Mouse (Mus musculus) heart, postnatal 0 days (tissue): ENCODE results near the gene Muc2. TPM values are rescaled to one million over a fixed set of nuclear protein-coding genes. Genes with fewer than 3 reads are reported as not detected.

Experiments used
- ATAC-seq: fragments of 200-750 bp; cut with Nextera tagmentation; 2 replicates; pipeline ENCODE4 v1.8.0; 2017; ENCODE audit warnings: low read depth, moderate number of reproducible peaks, moderate library complexity; ENCODE audit not compliant: insufficient read depth
- DNase-seq: peaks from one replicate; pipeline ENCODE4 v3.0.0-alpha.2; 2016; ENCODE audit warnings: low spot score
- H3K27ac ChIP-seq: fragments of 300-500 bp; sonication (generic); 2 replicates; pipeline ENCODE4 v1.5.1; 2014; ENCODE audit warnings: low read depth, mild to moderate bottlenecking
- H3K27me3 ChIP-seq: fragments of 300-500 bp; sonication (generic); 2 replicates; pipeline ENCODE4 v1.6.1; 2014; ENCODE audit warnings: low read length, mixed read lengths; ENCODE audit not compliant: control insufficient read depth, insufficient read depth
- H3K36me3 ChIP-seq: fragments of 300-500 bp; sonication (generic); replicated peaks from 2 replicates; pipeline ENCODE4 v1.6.1; 2014; ENCODE audit warnings: low read length, mixed read lengths; ENCODE audit not compliant: control insufficient read depth, insufficient read depth
- H3K4me1 ChIP-seq: fragments of 300-500 bp; sonication (generic); 2 replicates; pipeline ENCODE4 v1.6.1; 2014; ENCODE audit warnings: antibody characterized with exemption; ENCODE audit not compliant: control insufficient read depth, insufficient read depth
- H3K4me2 ChIP-seq: fragments of 300-500 bp; sonication (generic); 2 replicates; pipeline ENCODE4 v1.6.1; 2014; ENCODE audit warnings: low read depth, mild to moderate bottlenecking, low read length, moderate library complexity
- H3K4me3 ChIP-seq: fragments of 300-500 bp; sonication (generic); 2 replicates; pipeline ENCODE4 v1.5.1; 2014; ENCODE audit warnings: low read depth, low read length
- H3K9ac ChIP-seq: fragments of 300-500 bp; sonication (generic); replicated peaks from 2 replicates; pipeline ENCODE4 v1.6.1; 2014; ENCODE audit warnings: low read depth, low read length, mixed read lengths
- H3K9me3 ChIP-seq: fragments of 300-500 bp; sonication (generic); replicated peaks from 2 replicates; pipeline ENCODE4 v1.6.1; 2016; ENCODE audit warnings: low read length; ENCODE audit not compliant: control insufficient read depth
- CTCF ChIP-seq: IDR thresholded peaks from 2 replicates; pipeline ENCODE4 v1.5.1; 2016; ENCODE audit warnings: antibody characterized with exemption, control low read depth, low read depth
- EP300 ChIP-seq: IDR thresholded peaks from 2 replicates; pipeline ENCODE4 v1.6.1; 2016; ENCODE audit warnings: antibody characterized with exemption, low read depth
- WGBS: fragments of 180-500 bp; shearing (Covaris S2); extraction: QIAGEN DNeasy Blood & Tissue Kit; methylation state at CpG from one replicate; pipeline ENCODE4 v1.1.7; 2014; 5-methylcytosine and 5-hydroxymethylcytosine counted together
- polyA plus RNA-seq: library from polyadenylated mRNA; unstranded; fragments of >200 nt; fragmentation: Nextera tagmentation; extraction: Ambion mirVana; gene quantifications from 2 replicates; pipeline ENCODE4 v1.2.1, GENCODE M21; 2015
- total RNA-seq: library from RNA; depleted of rRNA; stranded (reverse); fragments of >200 nt; gene quantifications from 2 replicates; pipeline ENCODE4 v1.2.3, GENCODE M21; 2014; ENCODE audit warnings: low replicate concordance

The Muc2 gene
- total and polyA plus RNA-seq, 2 experiments from 2014 or later = not detected

DNA sequence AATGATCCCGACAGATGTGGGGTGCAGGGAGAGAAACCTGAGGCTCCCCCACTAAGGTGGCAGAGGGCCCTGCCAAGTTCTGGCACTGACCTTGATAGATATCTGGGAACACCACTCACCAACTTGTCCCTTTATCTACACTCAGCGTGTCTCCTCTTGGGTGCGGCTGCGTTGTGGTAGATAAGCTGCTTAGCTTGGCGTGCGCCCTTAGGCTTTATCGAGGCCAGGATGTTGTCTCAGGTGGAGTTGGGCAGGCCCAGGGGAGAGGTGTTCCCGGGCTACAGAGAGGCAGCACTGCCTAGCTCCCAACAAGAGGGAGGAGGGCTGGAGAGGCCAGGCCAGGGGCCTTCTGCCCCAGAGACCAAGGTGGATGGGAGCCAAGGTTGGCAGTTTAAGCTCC lies 80.8 kb downstream of the Muc2 start:
- no peak for TF ChIP-seq EP300
- TF ChIP-seq CTCF = no peak
- no peak for ATAC-seq
- Histone ChIP-seq H3K27me3 (no peaks in the 10 kb centered on the region), H3K4me1 (0 out of 2 replicates have a peak, but pooled peaks cover 5% of the 10 kb centered on the region), H3K9ac (no peak overlapping the region), H3K4me3 (no peak overlapping the region), H3K9me3 (no peaks in the 10 kb centered on the region), H3K36me3 (no peaks in the 10 kb centered on the region), H3K27ac (no peak overlapping the region), H3K4me2 (no peak overlapping the region)
- 34% methylated on average over 8 of the region's 8 CpGs for WGBS
- DNase-seq = no peak

DNA sequence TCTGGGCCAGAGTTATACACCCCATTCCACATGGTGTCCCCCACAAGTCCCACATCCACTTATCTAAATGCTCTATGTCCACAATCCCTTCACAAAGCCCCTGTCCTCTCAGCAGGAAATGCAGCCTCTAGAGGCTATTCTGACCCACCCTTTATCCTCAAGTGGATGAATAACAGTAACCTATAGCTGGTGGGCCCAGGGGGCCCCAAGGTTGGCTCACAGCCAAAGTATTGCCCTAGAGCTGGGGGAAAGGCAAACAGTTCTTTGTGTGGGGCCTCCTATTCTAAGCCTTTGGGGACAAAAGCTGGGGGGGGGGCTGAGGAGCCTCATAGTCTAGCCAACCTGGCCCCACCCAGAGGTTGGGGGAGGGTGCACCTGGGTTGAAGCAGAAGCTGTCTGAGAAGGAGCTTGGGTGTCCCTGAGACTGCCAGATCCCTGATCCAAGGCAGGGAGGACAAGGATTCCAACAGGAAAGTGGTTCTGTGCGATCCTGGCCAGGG lies 82.0 kb downstream of the Muc2 start:
- Histone ChIP-seq H3K36me3 (no peaks in the 10 kb centered on the region), H3K4me3 (no peak overlapping the region), H3K4me1 (0 out of 2 replicates have a peak, but pooled peaks cover 5% of the 10 kb centered on the region), H3K9me3 (0 out of 2 replicates have a peak, but pooled peaks cover 6% of the 10 kb centered on the region), H3K27me3 (no peaks in the 10 kb centered on the region), H3K4me2 (no peak overlapping the region), H3K9ac (no peak overlapping the region), H3K27ac (no peak overlapping the region)
- no peak for DNase-seq
- ATAC-seq = no peak
- WGBS = 57% methylated on average over 1 of the region's 1 CpGs
- TF ChIP-seq EP300 (no peak), CTCF (no peak)

DNA sequence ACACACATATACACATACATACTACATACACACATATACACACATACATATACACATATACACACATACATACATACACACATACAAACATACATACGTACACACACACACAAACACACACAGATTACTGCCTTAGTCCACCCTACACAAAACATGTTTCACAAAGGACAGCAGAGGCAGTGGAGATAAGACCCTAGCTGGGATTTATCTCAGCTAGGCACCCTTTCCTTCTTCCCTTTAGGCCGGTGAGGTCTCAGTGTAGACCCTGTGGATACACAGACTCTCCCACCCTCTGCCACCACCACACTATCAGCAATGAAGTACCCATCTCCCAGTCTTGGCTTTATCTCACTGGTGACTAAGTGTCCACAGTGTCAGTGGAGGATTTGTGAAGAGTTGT lies 84.7 kb downstream of the Muc2 start:
- Histone ChIP-seq H3K9me3 (0 out of 2 replicates have a peak, but pooled peaks cover 7% of the 10 kb centered on the region), H3K4me2 (no peak overlapping the region), H3K4me1 (0 out of 2 replicates have a peak, but pooled peaks cover 5% of the 10 kb centered on the region), H3K9ac (no peak overlapping the region), H3K4me3 (no peak overlapping the region), H3K27me3 (no peaks in the 10 kb centered on the region), H3K36me3 (no peaks in the 10 kb centered on the region), H3K27ac (no peak overlapping the region)
- DNase-seq (no peak), ATAC-seq (no peak)
- TF ChIP-seq EP300 (no peak), CTCF (no peak)
- 70% methylated on average over 2 of the region's 2 CpGs for WGBS

DNA sequence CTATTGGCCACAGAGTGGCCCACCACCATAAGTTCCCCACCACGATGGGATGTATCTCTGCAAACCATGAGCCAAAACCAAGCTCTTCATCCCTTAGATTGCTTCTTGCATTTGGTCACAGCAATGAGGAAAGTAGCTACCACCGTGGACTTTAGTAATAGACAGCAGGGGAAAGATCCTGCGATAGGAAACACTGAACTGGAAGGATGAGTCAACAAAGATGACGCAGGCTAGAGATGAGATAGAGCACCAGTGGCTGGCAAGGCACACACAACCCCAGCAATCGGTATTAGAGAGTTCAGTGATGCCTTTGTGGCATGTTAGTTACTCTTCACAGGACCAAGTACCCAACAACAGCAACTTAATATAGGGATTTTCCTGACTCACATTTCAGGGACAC lies 86.1 kb downstream of the Muc2 start:
- Histone ChIP-seq H3K27me3 (no peaks in the 10 kb centered on the region), H3K4me1 (0 out of 2 replicates have a peak, but pooled peaks cover 2% of the 10 kb centered on the region), H3K9me3 (0 out of 2 replicates have a peak, but pooled peaks cover 7% of the 10 kb centered on the region), H3K9ac (no peak overlapping the region), H3K4me2 (no peak overlapping the region), H3K4me3 (no peak overlapping the region), H3K36me3 (no peaks in the 10 kb centered on the region), H3K27ac (no peak overlapping the region)
- 77% methylated on average over 5 of the region's 5 CpGs for WGBS
- TF ChIP-seq EP300 (no peak), CTCF (no peak)
- DNase-seq (no peak), ATAC-seq (no peak)

DNA sequence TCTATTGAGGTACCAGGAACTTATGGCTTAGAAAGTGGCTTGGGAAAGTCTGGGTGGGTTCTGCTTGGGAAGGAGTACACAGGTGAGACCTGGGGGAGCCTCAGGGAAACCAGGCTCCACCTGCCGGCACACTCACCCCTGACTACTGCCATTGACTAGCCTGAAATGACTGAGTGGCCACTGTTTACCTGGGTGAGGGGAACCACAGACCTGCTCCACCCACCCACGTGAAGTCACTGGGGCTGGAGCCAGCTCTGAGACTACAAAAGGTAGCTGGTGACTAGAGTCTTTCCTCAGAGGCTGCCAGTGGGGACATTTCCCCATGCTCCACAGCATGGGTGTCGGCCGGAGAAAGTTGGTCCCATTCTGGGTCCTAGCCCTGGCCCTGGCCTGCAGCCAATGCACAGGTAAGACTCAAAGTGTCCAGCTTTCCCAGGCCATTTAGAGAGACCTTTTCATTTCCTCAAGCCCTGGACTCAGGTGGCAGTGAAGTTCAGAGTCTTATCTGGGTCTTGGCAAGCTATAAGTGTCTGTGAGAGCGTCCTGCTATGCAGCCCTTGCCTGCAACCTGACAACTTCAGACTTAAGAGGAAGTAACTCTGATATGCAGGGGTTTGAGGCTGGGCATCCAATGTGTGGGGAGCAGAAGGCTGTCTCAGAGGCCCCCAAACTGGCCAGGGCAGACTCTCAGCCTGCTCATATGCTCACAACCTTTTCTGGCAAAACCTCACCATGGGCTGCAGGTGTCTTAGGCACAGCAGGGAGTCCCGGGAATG lies 98.7 kb downstream of the Muc2 start, which contains the start of gene Muc5ac:
TSS of gene Muc5ac (plus strand) at position 296 of the 776 bp plus-strand sequence.
- TF ChIP-seq CTCF = no peak
- no peak for TF ChIP-seq EP300
- DNase-seq = no peak
- WGBS = 68% methylated on average over 6 of the region's 6 CpGs
- H3K27ac ChIP-seq = no peak within 1 kb of the TSS
- no peak for ATAC-seq
- no peaks in the 10 kb centered on the region for H3K9me3 ChIP-seq
- no peak within 1 kb of the TSS for H3K4me3 ChIP-seq
- no peaks in the 10 kb centered on the region for H3K4me1 ChIP-seq
- no peaks in the 10 kb centered on the region for H3K36me3 ChIP-seq
- H3K9ac ChIP-seq = no peak within 1 kb of the TSS
- no peaks in the 10 kb centered on the region for H3K27me3 ChIP-seq
- H3K4me2 ChIP-seq = no peak within 1 kb of the TSS
